ENCODE assay signal across 8 mouse cellular contexts in genomic region chr5:123525281-123525680, GRCm38 (mm10). TPM values are rescaled to one million over a fixed set of nuclear protein-coding genes. Genes with fewer than 3 reads are reported as not detected.
DNase-seq lines count a peak whose midpoint lies in the region; ATAC-seq and TF ChIP-seq lines count a peak whose summit lies in the region.

Gene Gm49027 (minus strand): TSS chr5:123525488.

- no peak for TF ChIP-seq CTCF in testis, adult 2 months (IDR thresholded peaks at IDR 0.05; ENCODE audit: control insufficient read depth, insufficient read depth, insufficient replicate concordance, low read depth, low read length)

- no peak for TF ChIP-seq POLR2A in testis, adult 2 months (IDR thresholded peaks at IDR 0.05; ENCODE audit: control insufficient read depth, low read depth, low read length)

- no peaks in the 10 kb centered on the region for H3K27me3 ChIP-seq in testis, adult 2 months (ENCODE audit: control insufficient read depth, insufficient read depth, low read length)
- no peaks in the 10 kb centered on the region for H3K27me3 ChIP-seq in heart, embryonic 16.5 days (ENCODE audit: control insufficient read depth, insufficient read depth, low read length)
- H3K27me3 ChIP-seq in lung, embryonic 16.5 days (ENCODE audit: control insufficient read depth, insufficient read depth, low read depth, low read length): no peaks in the 10 kb centered on the region

- peak within 1 kb of the TSS; percentile 98 for H3K4me2 ChIP-seq in heart, embryonic 16.5 days (ENCODE audit: low read depth, low read length)
- peak within 1 kb of the TSS; percentile 62 for H3K4me2 ChIP-seq in lung, embryonic 16.5 days (ENCODE audit: low read depth, low read length)

- H3K36me3 ChIP-seq in testis, adult 2 months (ENCODE audit: control insufficient read depth, insufficient read depth, low read length): peaks cover 1% of the 10 kb centered on the region
- H3K36me3 ChIP-seq in heart, embryonic 16.5 days (ENCODE audit: control insufficient read depth, insufficient read depth): peaks cover 3% of the 10 kb centered on the region; the same call in 1 of the 2 replicates
- H3K36me3 ChIP-seq in lung, embryonic 16.5 days (ENCODE audit: control insufficient read depth, insufficient read depth, low read length): peaks cover 5% of the 10 kb centered on the region; the same call in 1 of the 2 replicates

- H3K9ac ChIP-seq in heart, embryonic 16.5 days (ENCODE audit: low read length): 0 out of 2 replicates have a peak within 1 kb of the TSS, but pooled peaks have one; percentile 54
- no peak within 1 kb of the TSS; the same call in 1 of the 2 replicates for H3K9ac ChIP-seq in lung, embryonic 16.5 days (ENCODE audit: low read length)

- H3K27ac ChIP-seq in testis, adult 2 months (ENCODE audit: control insufficient read depth, insufficient read depth, low read depth, low read length): peak within 1 kb of the TSS; percentile 94
- 0 out of 2 replicates have a peak within 1 kb of the TSS, but pooled peaks have one; percentile 43 for H3K27ac ChIP-seq in heart, embryonic 16.5 days (ENCODE audit: low read length)
- H3K27ac ChIP-seq in lung, embryonic 16.5 days (ENCODE audit: low read length): no peak within 1 kb of the TSS

- ATAC-seq in heart, embryonic 16.5 days (replicated peaks; ENCODE audit: extremely low read depth, insufficient read depth, low FRiP score): no peak
- no peak for ATAC-seq in lung, embryonic 16.5 days (ENCODE audit: low read depth)

- H3K9me3 ChIP-seq in heart, embryonic 16.5 days (replicated peaks; ENCODE audit: control insufficient read depth, low read length): no peaks in the 10 kb centered on the region
- no peaks in the 10 kb centered on the region for H3K9me3 ChIP-seq in lung, embryonic 16.5 days (ENCODE audit: control insufficient read depth, low read length)

- peak; percentile 85 for DNase-seq in heart, adult 11 months
- no peak for DNase-seq in heart, adult 8-10 months (ENCODE audit: low spot score)
- no peak for DNase-seq in testis, postnatal 14 days (ENCODE audit: low spot score)
- no peak for DNase-seq in embryo, embryonic 9.5 days (ENCODE audit: extremely low spot score)
- no peak for DNase-seq in cerebellum, adult 9-10 months

- 81% methylated on average over 7 of the region's 7 CpGs for WGBS in heart, embryonic 16.5 days
- WGBS in lung, embryonic 16.5 days: 80% methylated on average over 7 of the region's 7 CpGs

- H3K4me3 ChIP-seq in testis, adult 2 months (ENCODE audit: control insufficient read depth, low read depth, low read length): peak within 1 kb of the TSS; percentile 96
- peak within 1 kb of the TSS; percentile 91 for H3K4me3 ChIP-seq in heart, embryonic 16.5 days (ENCODE audit: low read length)
- H3K4me3 ChIP-seq in lung, embryonic 16.5 days (ENCODE audit: low read length): peak within 1 kb of the TSS; percentile 88

- H3K4me1 ChIP-seq in testis, adult 2 months (ENCODE audit: control insufficient read depth, insufficient read depth, low read length): peaks cover 7% of the 10 kb centered on the region
- peaks cover 11% of the 10 kb centered on the region for H3K4me1 ChIP-seq in heart, embryonic 16.5 days (ENCODE audit: control insufficient read depth, insufficient read depth, low read length)
- peaks cover 11% of the 10 kb centered on the region for H3K4me1 ChIP-seq in lung, embryonic 16.5 days (replicated peaks; ENCODE audit: control insufficient read depth, insufficient read depth, low read length)

RNA-seq across cellular contexts. Expression of gene Gm49027, which starts in this region (rescaled TPM):
- under 1 TPM in 2 of 4 experiments, not detected in 2; 0.19 to 0.35 TPM for total RNA-seq in heart, adult 8-10 months (2022)
- 5.1 and 5.2 TPM in 2 replicates for polyA plus RNA-seq in testis, adult 2 months (2012; rRNA removed)
- polyA plus RNA-seq in heart, embryonic 16.5 days (2015; fragmentation: Nextera tagmentation; extraction: Ambion mirVana): 0.09 and 0.34 TPM in 2 replicates
- polyA plus RNA-seq in lung, embryonic 16.5 days (2015; fragmentation: Nextera tagmentation; extraction: Ambion mirVana): 0.59 and 0.91 TPM in 2 replicates
